Mouse (Mus musculus) liver, postnatal 0 days (tissue): ENCODE measurements around the gene Cdc123. TPM values are rescaled to one million over a fixed set of nuclear protein-coding genes. Genes with fewer than 3 reads are reported as not detected.

ENCODE experiments used
- ATAC-seq: fragments of 200-750 bp; cut with Nextera tagmentation; 2 replicates; pipeline ENCODE4 v1.8.0; 2017; ENCODE audit warnings: mild to moderate bottlenecking, moderate library complexity
- DNase-seq: peaks from one replicate; pipeline ENCODE4 v3.0.0-alpha.2; 2016
- H3K27ac ChIP-seq: fragments of 300-500 bp; sonication (generic); 2 replicates; pipeline ENCODE4 v1.5.1; 2014; ENCODE audit warnings: antibody characterized with exemption, moderate library complexity, mild to moderate bottlenecking, low read depth
- H3K27me3 ChIP-seq: fragments of 300-500 bp; sonication (generic); 2 replicates; pipeline ENCODE4 v1.6.1; 2014; ENCODE audit warnings: low read length, control low read depth, mixed read lengths; ENCODE audit not compliant: insufficient read depth
- H3K36me3 ChIP-seq: fragments of 300-500 bp; sonication (generic); replicated peaks from 2 replicates; pipeline ENCODE4 v1.6.1; 2014; ENCODE audit warnings: mild to moderate bottlenecking, control low read depth, low read length, moderate library complexity, mixed read lengths; ENCODE audit not compliant: insufficient read depth
- H3K4me1 ChIP-seq: fragments of 300-500 bp; sonication (generic); 2 replicates; pipeline ENCODE4 v1.6.1; 2014; ENCODE audit warnings: antibody characterized with exemption, mild to moderate bottlenecking, control low read depth; ENCODE audit not compliant: insufficient read depth
- H3K4me2 ChIP-seq: fragments of 300-500 bp; sonication (generic); 2 replicates; pipeline ENCODE4 v1.6.1; 2014; ENCODE audit warnings: low read depth, mild to moderate bottlenecking, low read length, moderate library complexity, mixed read lengths
- H3K4me3 ChIP-seq: fragments of 300-500 bp; sonication (generic); 2 replicates; pipeline ENCODE4 v1.5.1; 2014; ENCODE audit warnings: low read depth, low read length
- H3K9ac ChIP-seq: fragments of 300-500 bp; sonication (generic); replicated peaks from 2 replicates; pipeline ENCODE4 v1.6.1; 2014; ENCODE audit warnings: mild to moderate bottlenecking, moderate library complexity
- H3K9me3 ChIP-seq: fragments of 300-500 bp; sonication (generic); 2 replicates; pipeline ENCODE4 v1.6.1; 2016; ENCODE audit warnings: mild to moderate bottlenecking, control low read depth, low read length, mixed read lengths
- CTCF ChIP-seq: sonication (generic); IDR thresholded peaks from 2 replicates; pipeline ENCODE4 v1.5.1; 2016; ENCODE audit warnings: antibody characterized with exemption, low read depth
- EP300 ChIP-seq: IDR thresholded peaks from 2 replicates; pipeline ENCODE4 v1.6.1; 2016; ENCODE audit warnings: antibody characterized with exemption, low read depth, mild to moderate bottlenecking
- WGBS: fragments of 180-500 bp; shearing (Covaris S2); extraction: QIAGEN DNeasy Blood & Tissue Kit; methylation state at CpG from one replicate; pipeline ENCODE4 v1.1.7; 2014; ENCODE audit not compliant: insufficient replicate concordance; 5-methylcytosine and 5-hydroxymethylcytosine counted together
- polyA plus RNA-seq: library from polyadenylated mRNA; unstranded; fragments of >200 nt; fragmentation: Nextera tagmentation; extraction: Ambion mirVana; gene quantifications from 2 replicates; pipeline ENCODE4 v1.2.1, GENCODE M21; 2015

Gene Cdc123
- polyA plus RNA-seq = 122 and 136 TPM in 2 replicates

- peak; percentile 89 for TF ChIP-seq CTCF
- peak; percentile 71; the same call in 1 of the 2 replicates for TF ChIP-seq EP300
- Histone ChIP-seq H3K4me2 (peak within 1 kb of the TSS; percentile 74), H3K27me3 (no peaks in the 10 kb centered on the region), H3K36me3 (peaks cover 20% of the 10 kb centered on the region), H3K9ac (peak within 1 kb of the TSS; percentile 85), H3K9me3 (no peaks in the 10 kb centered on the region), H3K27ac (peak within 1 kb of the TSS; percentile 86), H3K4me1 (peaks cover 8% of the 10 kb centered on the region), H3K4me3 (peak within 1 kb of the TSS; percentile 81)
- under 1% methylated on average over 53 of the region's 53 CpGs for WGBS
- DNase-seq = peak; percentile 88
- peak; percentile 98 for ATAC-seq
Observed at GRCm38 (mm10) chr2:5844873-5845631, at the start of gene Cdc123, which contains the start of gene Nudt5. Gene Cdc123, minus strand, starts transcription at chr2:5845164. Gene Nudt5, plus strand, starts transcription at chr2:5845019.

- TF ChIP-seq CTCF = no peak
- TF ChIP-seq EP300 = no peak
- no peak for DNase-seq
- Histone ChIP-seq H3K36me3 (0 out of 2 replicates have a peak, but pooled peaks cover 7% of the 10 kb centered on the region), H3K4me3 (peak overlapping the region; percentile 77), H3K4me1 (0 out of 2 replicates have a peak, but pooled peaks cover 8% of the 10 kb centered on the region), H3K27me3 (no peaks in the 10 kb centered on the region), H3K4me2 (peak overlapping the region; percentile 96), H3K9ac (peak overlapping the region; percentile 92), H3K9me3 (no peaks in the 10 kb centered on the region), H3K27ac (no peak overlapping the region)
- 43% methylated on average over 11 of the region's 11 CpGs for WGBS
- ATAC-seq = no peak
Observed at GRCm38 (mm10) chr2:5894296-5894695, 49.3 kb upstream of the Cdc123 start.

GRCm38 (mm10) chr2:5889412-5889811 is 44.4 kb upstream of the Cdc123 start:
- Histone ChIP-seq H3K27me3 (no peaks in the 10 kb centered on the region), H3K9me3 (no peaks in the 10 kb centered on the region), H3K27ac (no peak overlapping the region), H3K4me1 (0 out of 2 replicates have a peak, but pooled peaks cover 6% of the 10 kb centered on the region), H3K4me2 (no peak overlapping the region), H3K36me3 (peaks cover 32% of the 10 kb centered on the region), H3K9ac (no peak overlapping the region), H3K4me3 (no peak overlapping the region)
- TF ChIP-seq EP300 = no peak
- no peak for TF ChIP-seq CTCF
- ATAC-seq (no peak), DNase-seq (no peak)
- WGBS = 71% methylated on average over 2 of the region's 2 CpGs

- Histone ChIP-seq H3K36me3 (peaks cover 33% of the 10 kb centered on the region), H3K4me3 (no peak overlapping the region), H3K4me1 (0 out of 2 replicates have a peak, but pooled peaks cover 5% of the 10 kb centered on the region), H3K9ac (no peak overlapping the region), H3K27me3 (no peaks in the 10 kb centered on the region), H3K4me2 (no peak overlapping the region), H3K27ac (no peak overlapping the region), H3K9me3 (no peaks in the 10 kb centered on the region)
- no peak for ATAC-seq
- TF ChIP-seq CTCF = no peak
- no peak for TF ChIP-seq EP300
- DNase-seq = no peak
- WGBS = 79% methylated on average over 5 of the region's 5 CpGs
Observed at GRCm38 (mm10) chr2:5888865-5889264, 43.9 kb upstream of the Cdc123 start.

- Histone ChIP-seq H3K4me2 (no peak overlapping the region), H3K4me3 (no peak overlapping the region), H3K27ac (no peak overlapping the region), H3K9me3 (no peaks in the 10 kb centered on the region), H3K9ac (no peak overlapping the region), H3K36me3 (peaks cover 56% of the 10 kb centered on the region), H3K4me1 (no peaks in the 10 kb centered on the region), H3K27me3 (no peaks in the 10 kb centered on the region)
- 58% methylated on average over 3 of the region's 3 CpGs for WGBS
- DNase-seq (no peak), ATAC-seq (peak; percentile 72)
- no peak for TF ChIP-seq EP300
- no peak for TF ChIP-seq CTCF
Observed at GRCm38 (mm10) chr2:5877446-5877845, 32.5 kb upstream of the Cdc123 start.

- DNase-seq (no peak), ATAC-seq (peak; percentile 49)
- no peak overlapping the region for H3K4me3 ChIP-seq
- H3K9ac ChIP-seq = no peak overlapping the region
- H3K9me3 ChIP-seq = no peaks in the 10 kb centered on the region
- 81% methylated on average over 5 of the region's 5 CpGs for WGBS
- no peak overlapping the region for H3K4me2 ChIP-seq
- peaks cover 46% of the 10 kb centered on the region for H3K36me3 ChIP-seq
- no peaks in the 10 kb centered on the region for H3K27me3 ChIP-seq
- no peak overlapping the region for H3K27ac ChIP-seq
- H3K4me1 ChIP-seq = no peaks in the 10 kb centered on the region
- TF ChIP-seq CTCF = no peak
- no peak for TF ChIP-seq EP300
Observed at GRCm38 (mm10) chr2:5869746-5870145, 24.8 kb upstream of the Cdc123 start.
